Mouse (Mus musculus) hindbrain, embryonic 13.5 days (tissue): ENCODE results near the gene Adgrd1. TPM values are rescaled to one million over a fixed set of nuclear protein-coding genes. Genes with fewer than 3 reads are reported as not detected.

Experiments used
- ATAC-seq: fragments of 200-750 bp; cut with Nextera tagmentation; 2 replicates; pipeline ENCODE4 v1.8.0; 2017; ENCODE audit warnings: moderate TSS enrichment; ENCODE audit not compliant: low FRiP score
- H3K27ac ChIP-seq: fragments of 300-500 bp; sonication (generic); 2 replicates; pipeline ENCODE4 v1.5.1; 2015; ENCODE audit warnings: inconsistent platforms, mild to moderate bottlenecking, moderate library complexity
- H3K27me3 ChIP-seq: fragments of 300-500 bp; sonication (generic); 2 replicates; pipeline ENCODE4 v1.6.1; 2015; ENCODE audit warnings: mild to moderate bottlenecking, inconsistent platforms
- H3K36me3 ChIP-seq: fragments of 300-500 bp; sonication (generic); 2 replicates; pipeline ENCODE4 v1.6.1; 2015; ENCODE audit warnings: mild to moderate bottlenecking, inconsistent platforms
- H3K4me1 ChIP-seq: fragments of 300-500 bp; sonication (generic); replicated peaks from 2 replicates; pipeline ENCODE4 v1.6.1; 2015; ENCODE audit warnings: inconsistent platforms
- H3K4me2 ChIP-seq: fragments of 300-500 bp; sonication (generic); 2 replicates; pipeline ENCODE4 v1.6.1; 2015; ENCODE audit warnings: inconsistent platforms, mild to moderate bottlenecking, moderate library complexity
- H3K4me3 ChIP-seq: fragments of 300-500 bp; sonication (generic); 2 replicates; pipeline ENCODE4 v1.5.1; 2015; ENCODE audit warnings: mild to moderate bottlenecking, inconsistent platforms
- H3K9ac ChIP-seq: fragments of 300-500 bp; sonication (generic); 2 replicates; pipeline ENCODE4 v1.6.1; 2015; ENCODE audit warnings: mild to moderate bottlenecking, inconsistent platforms
- H3K9me3 ChIP-seq: fragments of 300-500 bp; sonication (generic); 2 replicates; pipeline ENCODE4 v1.6.1; 2016; ENCODE audit warnings: inconsistent platforms
- WGBS: fragments of 180-500 bp; shearing (Covaris S2); methylation state at CpG from one replicate; pipeline ENCODE4 v1.1.7; 2015; 5-methylcytosine and 5-hydroxymethylcytosine counted together
- polyA plus RNA-seq: library from polyadenylated mRNA; unstranded; fragments of >200 nt; fragmentation: Nextera tagmentation; extraction: Ambion mirVana; gene quantifications from 2 replicates; pipeline ENCODE4 v1.2.1, GENCODE M21; 2015

The Adgrd1 gene
- polyA plus RNA-seq, 1 experiment from 2014 or later: 0.14 TPM

GRCm38 (mm10) chr5:129066541-129067230 is 29.9 kb upstream of the Adgrd1 start:
- Histone ChIP-seq H3K27ac (no peak overlapping the region), H3K9me3 (no peaks in the 10 kb centered on the region), H3K36me3 (no peaks in the 10 kb centered on the region), H3K9ac (no peak overlapping the region), H3K4me1 (peaks cover 20% of the 10 kb centered on the region), H3K4me2 (no peak overlapping the region), H3K4me3 (no peak overlapping the region), H3K27me3 (peaks cover 7% of the 10 kb centered on the region; the same call in 1 of the 2 replicates)
- 95% methylated on average over 8 of the region's 8 CpGs for whole genome bisulfite sequencing
- ATAC-seq: no peak

GRCm38 (mm10) chr5:129067231-129067834 is 29.2 kb upstream of the Adgrd1 start:
- Histone ChIP-seq H3K9me3 (no peaks in the 10 kb centered on the region), H3K27ac (no peak overlapping the region), H3K27me3 (peaks cover 7% of the 10 kb centered on the region; the same call in 1 of the 2 replicates), H3K4me3 (no peak overlapping the region), H3K9ac (no peak overlapping the region), H3K4me2 (no peak overlapping the region), H3K4me1 (peaks cover 26% of the 10 kb centered on the region), H3K36me3 (no peaks in the 10 kb centered on the region)
- no peak for ATAC-seq
- WGBS: 84% methylated on average over 13 of the region's 13 CpGs

GRCm38 (mm10) chr5:129071761-129072280 is 24.7 kb upstream of the Adgrd1 start:
- Histone ChIP-seq H3K36me3 (no peaks in the 10 kb centered on the region), H3K27ac (peak overlapping the region; percentile 14; the same call in 1 of the 2 replicates), H3K4me1 (peaks cover 16% of the 10 kb centered on the region), H3K27me3 (no peaks in the 10 kb centered on the region), H3K4me2 (no peak overlapping the region), H3K9ac (no peak overlapping the region), H3K9me3 (no peaks in the 10 kb centered on the region), H3K4me3 (no peak overlapping the region)
- no peak for ATAC-seq
- 63% methylated on average over 14 of the region's 14 CpGs for WGBS

GRCm38 (mm10) chr5:129073404-129073803 is 23.1 kb upstream of the Adgrd1 start:
- no peak overlapping the region for H3K4me3 ChIP-seq
- no peaks in the 10 kb centered on the region for H3K27me3 ChIP-seq
- peaks cover 16% of the 10 kb centered on the region for H3K4me1 ChIP-seq
- no peak overlapping the region for H3K9ac ChIP-seq
- no peaks in the 10 kb centered on the region for H3K9me3 ChIP-seq
- WGBS: 81% methylated on average over 6 of the region's 6 CpGs
- no peak overlapping the region for H3K4me2 ChIP-seq
- H3K27ac ChIP-seq: no peak overlapping the region
- ATAC-seq: no peak
- H3K36me3 ChIP-seq: no peaks in the 10 kb centered on the region

- no peaks in the 10 kb centered on the region for H3K27me3 ChIP-seq
- H3K4me1 ChIP-seq: peaks cover 12% of the 10 kb centered on the region
- no peaks in the 10 kb centered on the region for H3K36me3 ChIP-seq
- no peaks in the 10 kb centered on the region for H3K9me3 ChIP-seq
- no peak overlapping the region for H3K4me3 ChIP-seq
- ATAC-seq: no peak
- no peak overlapping the region for H3K9ac ChIP-seq
- WGBS: 85% methylated on average over 6 of the region's 6 CpGs
- H3K4me2 ChIP-seq: no peak overlapping the region
- H3K27ac ChIP-seq: no peak overlapping the region
These were observed 20.5 kb upstream of the Adgrd1 start for GRCm38 (mm10) chr5:129076098-129076497.

- Histone ChIP-seq H3K9ac (no peak overlapping the region), H3K27ac (no peak overlapping the region), H3K4me2 (no peak overlapping the region), H3K27me3 (no peaks in the 10 kb centered on the region), H3K9me3 (no peaks in the 10 kb centered on the region), H3K4me3 (no peak overlapping the region), H3K4me1 (peaks cover under 1% of the 10 kb centered on the region; the same call in 1 of the 2 replicates), H3K36me3 (no peaks in the 10 kb centered on the region)
- no peak for ATAC-seq
- 94% methylated on average over 5 of the region's 5 CpGs for WGBS
These were observed 19.3 kb upstream of the Adgrd1 start for GRCm38 (mm10) chr5:129077240-129077639.

GRCm38 (mm10) chr5:129081521-129081920 is 15.0 kb upstream of the Adgrd1 start:
- no peaks in the 10 kb centered on the region for H3K4me1 ChIP-seq
- H3K9me3 ChIP-seq: no peaks in the 10 kb centered on the region
- H3K4me2 ChIP-seq: no peak overlapping the region
- H3K4me3 ChIP-seq: no peak overlapping the region
- no peaks in the 10 kb centered on the region for H3K36me3 ChIP-seq
- no peaks in the 10 kb centered on the region for H3K27me3 ChIP-seq
- no peak overlapping the region for H3K9ac ChIP-seq
- ATAC-seq: no peak
- 87% methylated on average over 7 of the region's 7 CpGs for WGBS
- no peak overlapping the region for H3K27ac ChIP-seq

GRCm38 (mm10) chr5:129085153-129085552 is 11.4 kb upstream of the Adgrd1 start:
- H3K4me1 ChIP-seq: no peaks in the 10 kb centered on the region
- H3K9ac ChIP-seq: no peak overlapping the region
- no peak overlapping the region for H3K27ac ChIP-seq
- H3K4me3 ChIP-seq: no peak overlapping the region
- no peaks in the 10 kb centered on the region for H3K9me3 ChIP-seq
- H3K27me3 ChIP-seq: no peaks in the 10 kb centered on the region
- H3K4me2 ChIP-seq: no peak overlapping the region
- no peaks in the 10 kb centered on the region for H3K36me3 ChIP-seq
- no peak for ATAC-seq
- WGBS: 88% methylated on average over 10 of the region's 10 CpGs

- no peaks in the 10 kb centered on the region for H3K36me3 ChIP-seq
- no peak overlapping the region for H3K4me2 ChIP-seq
- WGBS: 58% methylated on average over 10 of the region's 10 CpGs
- H3K27ac ChIP-seq: no peak overlapping the region
- H3K4me3 ChIP-seq: no peak overlapping the region
- no peaks in the 10 kb centered on the region for H3K9me3 ChIP-seq
- no peak for ATAC-seq
- H3K4me1 ChIP-seq: peaks cover 10% of the 10 kb centered on the region; the same call in 1 of the 2 replicates
- no peak overlapping the region for H3K9ac ChIP-seq
- no peaks in the 10 kb centered on the region for H3K27me3 ChIP-seq
These were observed 4.0 kb upstream of the Adgrd1 start for GRCm38 (mm10) chr5:129092345-129093065.

- Histone ChIP-seq H3K4me2 (no peak overlapping the region), H3K9me3 (no peaks in the 10 kb centered on the region), H3K9ac (no peak overlapping the region), H3K36me3 (no peaks in the 10 kb centered on the region), H3K4me3 (no peak overlapping the region), H3K27me3 (no peaks in the 10 kb centered on the region), H3K4me1 (peaks cover 10% of the 10 kb centered on the region; the same call in 1 of the 2 replicates), H3K27ac (no peak overlapping the region)
- WGBS: 81% methylated on average over 4 of the region's 4 CpGs
- ATAC-seq: no peak
These were observed 3.4 kb upstream of the Adgrd1 start for GRCm38 (mm10) chr5:129093158-129093557.

GRCm38 (mm10) chr5:129094236-129094635 is 2.3 kb upstream of the Adgrd1 start:
- H3K36me3 ChIP-seq: no peaks in the 10 kb centered on the region
- peaks cover 10% of the 10 kb centered on the region; the same call in 1 of the 2 replicates for H3K4me1 ChIP-seq
- no peak for ATAC-seq
- WGBS: 76% methylated on average over 5 of the region's 5 CpGs
- H3K27ac ChIP-seq: no peak overlapping the region
- no peak overlapping the region for H3K9ac ChIP-seq
- H3K27me3 ChIP-seq: no peaks in the 10 kb centered on the region
- H3K4me2 ChIP-seq: no peak overlapping the region
- H3K9me3 ChIP-seq: no peaks in the 10 kb centered on the region
- no peak overlapping the region for H3K4me3 ChIP-seq

GRCm38 (mm10) chr5:129104043-129104442 is 7.5 kb downstream of the Adgrd1 start:
- no peaks in the 10 kb centered on the region for H3K36me3 ChIP-seq
- no peak overlapping the region for H3K4me3 ChIP-seq
- ATAC-seq: no peak
- H3K9me3 ChIP-seq: no peaks in the 10 kb centered on the region
- H3K4me2 ChIP-seq: no peak overlapping the region
- H3K4me1 ChIP-seq: no peaks in the 10 kb centered on the region; the same call in 1 of the 2 replicates
- WGBS: 55% methylated on average over 4 of the region's 4 CpGs
- no peak overlapping the region for H3K27ac ChIP-seq
- no peak overlapping the region for H3K9ac ChIP-seq
- no peaks in the 10 kb centered on the region for H3K27me3 ChIP-seq
